Mouse (Mus musculus): ENCODE results near the gene P4ha3. TPM values are rescaled to one million over a fixed set of nuclear protein-coding genes. Genes with fewer than 3 reads are reported as not detected.

P4ha3 gene
- polyA plus RNA-seq, 1 experiment from 2014 or later: 5.1 TPM

- H3K9me3 ChIP-seq (ENCODE audit: control insufficient read depth, low read length): no peaks in the 10 kb centered on the region
- 85% methylated on average over 6 of the region's 6 CpGs for WGBS
- H3K9ac ChIP-seq (ENCODE audit: low read length): no peak overlapping the region
- no peaks in the 10 kb centered on the region for H3K4me1 ChIP-seq (ENCODE audit: control insufficient read depth, insufficient read depth, low read length)
- ATAC-seq (ENCODE audit: low FRiP score): no peak
- no peaks in the 10 kb centered on the region for H3K36me3 ChIP-seq (ENCODE audit: control insufficient read depth, insufficient read depth, low read length)
- no peak overlapping the region for H3K4me3 ChIP-seq (ENCODE audit: low read depth, low read length)
- no peak overlapping the region for H3K27ac ChIP-seq (ENCODE audit: low read depth, low read length)
- peak; percentile 66 for DNase-seq (ENCODE audit: low spot score, missing footprints)
- H3K4me2 ChIP-seq: no peak overlapping the region
- H3K27me3 ChIP-seq (ENCODE audit: control insufficient read depth, insufficient read depth, low read length): no peaks in the 10 kb centered on the region
These were observed 10.8 kb upstream of the P4ha3 start for GRCm38 (mm10) chr7:100274507-100274906.

- H3K36me3 ChIP-seq (ENCODE audit: control insufficient read depth, insufficient read depth, low read length): no peaks in the 10 kb centered on the region
- H3K9me3 ChIP-seq (ENCODE audit: control insufficient read depth, low read length): no peaks in the 10 kb centered on the region
- WGBS: 40% methylated on average over 2 of the region's 2 CpGs
- no peak overlapping the region for H3K9ac ChIP-seq (ENCODE audit: low read length)
- DNase-seq (ENCODE audit: low spot score, missing footprints) (peak; percentile 90), ATAC-seq (ENCODE audit: low FRiP score) (no peak)
- no peaks in the 10 kb centered on the region for H3K27me3 ChIP-seq (ENCODE audit: control insufficient read depth, insufficient read depth, low read length)
- no peak overlapping the region for H3K4me3 ChIP-seq (ENCODE audit: low read depth, low read length)
- no peak overlapping the region for H3K27ac ChIP-seq (ENCODE audit: low read depth, low read length)
- H3K4me1 ChIP-seq (ENCODE audit: control insufficient read depth, insufficient read depth, low read length): no peaks in the 10 kb centered on the region
- no peak overlapping the region for H3K4me2 ChIP-seq
These were observed 8.9 kb upstream of the P4ha3 start for GRCm38 (mm10) chr7:100276397-100276796.

DNA sequence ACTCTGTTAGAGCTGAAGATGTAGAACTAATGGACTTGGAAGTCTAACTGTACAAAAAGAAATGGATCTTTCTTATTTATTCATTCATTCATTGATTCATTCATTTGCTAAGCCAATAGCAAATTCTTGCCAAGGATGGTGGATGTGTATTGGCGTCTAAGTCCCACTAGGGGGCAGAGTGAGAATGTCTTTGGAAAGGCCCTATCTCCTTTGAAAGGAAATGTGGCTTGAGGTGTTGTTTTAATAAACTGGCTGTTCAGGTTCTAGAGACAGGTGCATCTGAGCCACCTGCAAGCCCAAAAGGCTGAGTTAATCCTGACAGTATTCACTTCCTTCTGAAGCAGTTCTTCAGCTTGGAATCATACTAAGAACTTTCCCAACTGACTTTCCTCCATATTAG lies 5.5 kb upstream of the P4ha3 start:
- no peaks in the 10 kb centered on the region for H3K36me3 ChIP-seq (ENCODE audit: control insufficient read depth, insufficient read depth, low read length)
- WGBS: 0% methylated on average over 1 of the region's 1 CpGs
- H3K27me3 ChIP-seq (ENCODE audit: control insufficient read depth, insufficient read depth, low read length): peaks cover 3% of the 10 kb centered on the region
- ATAC-seq (ENCODE audit: low FRiP score): no peak
- no peak overlapping the region for H3K4me3 ChIP-seq (ENCODE audit: low read depth, low read length)
- no peak overlapping the region for H3K9ac ChIP-seq (ENCODE audit: low read length)
- DNase-seq (ENCODE audit: low spot score, missing footprints): peak; percentile 89
- H3K27ac ChIP-seq (ENCODE audit: low read depth, low read length): no peak overlapping the region
- H3K9me3 ChIP-seq (ENCODE audit: control insufficient read depth, low read length): no peaks in the 10 kb centered on the region
- H3K4me2 ChIP-seq: no peak overlapping the region
- peaks cover 2% of the 10 kb centered on the region; the same call in 1 of the 2 replicates for H3K4me1 ChIP-seq (ENCODE audit: control insufficient read depth, insufficient read depth, low read length)

- Histone ChIP-seq H3K36me3 (ENCODE audit: control insufficient read depth, insufficient read depth, low read length) (no peaks in the 10 kb centered on the region), H3K4me1 (ENCODE audit: control insufficient read depth, insufficient read depth, low read length) (peaks cover 6% of the 10 kb centered on the region), H3K27ac (ENCODE audit: low read depth, low read length) (no peak overlapping the region), H3K4me2 (no peak overlapping the region), H3K4me3 (ENCODE audit: low read depth, low read length) (no peak overlapping the region), H3K9me3 (ENCODE audit: control insufficient read depth, low read length) (no peaks in the 10 kb centered on the region), H3K27me3 (ENCODE audit: control insufficient read depth, insufficient read depth, low read length) (peaks cover 12% of the 10 kb centered on the region), H3K9ac (ENCODE audit: low read length) (no peak overlapping the region)
- ATAC-seq (ENCODE audit: low FRiP score) (no peak), DNase-seq (ENCODE audit: low spot score, missing footprints) (peak; percentile 68)
- WGBS: 52% methylated on average over 3 of the region's 3 CpGs
These were observed 3.7 kb upstream of the P4ha3 start for GRCm38 (mm10) chr7:100281596-100281995.

DNA sequence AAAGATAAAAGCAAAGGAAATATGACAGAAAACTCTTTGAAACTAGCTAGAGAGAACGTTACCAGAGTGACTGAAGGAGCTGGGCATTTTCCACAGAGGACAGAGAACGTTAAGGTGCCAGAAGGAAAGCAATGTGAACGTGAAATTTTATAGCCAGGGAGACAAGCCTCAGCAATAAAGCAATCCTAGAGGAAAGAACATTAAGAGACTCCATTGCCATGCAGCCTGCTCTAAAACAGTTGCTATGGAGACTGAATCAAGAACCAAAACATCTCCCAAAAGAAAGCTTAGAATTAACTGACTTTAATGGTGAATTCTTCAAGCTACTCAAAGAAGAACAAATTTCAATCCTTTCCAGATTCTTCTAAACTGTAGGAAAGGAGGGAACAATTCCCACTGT lies 2.0 kb upstream of the P4ha3 start:
- Histone ChIP-seq H3K36me3 (ENCODE audit: control insufficient read depth, insufficient read depth, low read length) (no peaks in the 10 kb centered on the region), H3K9ac (ENCODE audit: low read length) (no peak overlapping the region), H3K27ac (ENCODE audit: low read depth, low read length) (no peak overlapping the region), H3K4me2 (no peak overlapping the region), H3K27me3 (ENCODE audit: control insufficient read depth, insufficient read depth, low read length) (peaks cover 12% of the 10 kb centered on the region), H3K9me3 (ENCODE audit: control insufficient read depth, low read length) (no peaks in the 10 kb centered on the region), H3K4me1 (ENCODE audit: control insufficient read depth, insufficient read depth, low read length) (peaks cover 7% of the 10 kb centered on the region), H3K4me3 (ENCODE audit: low read depth, low read length) (no peak overlapping the region)
- WGBS: 23% methylated on average over 3 of the region's 3 CpGs
- DNase-seq (ENCODE audit: low spot score, missing footprints): no peak
- no peak for ATAC-seq (ENCODE audit: low FRiP score)

- Histone ChIP-seq H3K4me1 (ENCODE audit: control insufficient read depth, insufficient read depth, low read length) (peaks cover 12% of the 10 kb centered on the region), H3K9me3 (ENCODE audit: control insufficient read depth, low read length) (no peaks in the 10 kb centered on the region), H3K9ac (ENCODE audit: low read length) (no peak overlapping the region), H3K4me2 (no peak overlapping the region), H3K27ac (ENCODE audit: low read depth, low read length) (peak overlapping the region; percentile 71), H3K4me3 (ENCODE audit: low read depth, low read length) (no peak overlapping the region), H3K27me3 (ENCODE audit: control insufficient read depth, insufficient read depth, low read length) (peaks cover 12% of the 10 kb centered on the region), H3K36me3 (ENCODE audit: control insufficient read depth, insufficient read depth, low read length) (no peaks in the 10 kb centered on the region)
- WGBS: 50% methylated on average over 7 of the region's 7 CpGs
- peak; percentile 91 for DNase-seq (ENCODE audit: low spot score, missing footprints)
- ATAC-seq (ENCODE audit: low FRiP score): peak; percentile 58; the same call in 1 of the 2 replicates
These were observed 2.6 kb downstream of the P4ha3 start for GRCm38 (mm10) chr7:100287748-100288578.

GRCm38 (mm10) chr7:100288622-100289021 lies 3.3 kb downstream of the P4ha3 start:
- Histone ChIP-seq H3K9ac (ENCODE audit: low read length) (no peak overlapping the region), H3K36me3 (ENCODE audit: control insufficient read depth, insufficient read depth, low read length) (no peaks in the 10 kb centered on the region), H3K4me1 (ENCODE audit: control insufficient read depth, insufficient read depth, low read length) (peaks cover 10% of the 10 kb centered on the region), H3K9me3 (ENCODE audit: control insufficient read depth, low read length) (no peaks in the 10 kb centered on the region), H3K27me3 (ENCODE audit: control insufficient read depth, insufficient read depth, low read length) (peaks cover 12% of the 10 kb centered on the region), H3K4me3 (ENCODE audit: low read depth, low read length) (no peak overlapping the region), H3K4me2 (no peak overlapping the region), H3K27ac (ENCODE audit: low read depth, low read length) (peak overlapping the region; percentile 71)
- ATAC-seq (ENCODE audit: low FRiP score): peak; percentile 9; the same call in 1 of the 2 replicates
- 44% methylated on average over 11 of the region's 11 CpGs for WGBS
- DNase-seq (ENCODE audit: low spot score, missing footprints): peak; percentile 88

DNA sequence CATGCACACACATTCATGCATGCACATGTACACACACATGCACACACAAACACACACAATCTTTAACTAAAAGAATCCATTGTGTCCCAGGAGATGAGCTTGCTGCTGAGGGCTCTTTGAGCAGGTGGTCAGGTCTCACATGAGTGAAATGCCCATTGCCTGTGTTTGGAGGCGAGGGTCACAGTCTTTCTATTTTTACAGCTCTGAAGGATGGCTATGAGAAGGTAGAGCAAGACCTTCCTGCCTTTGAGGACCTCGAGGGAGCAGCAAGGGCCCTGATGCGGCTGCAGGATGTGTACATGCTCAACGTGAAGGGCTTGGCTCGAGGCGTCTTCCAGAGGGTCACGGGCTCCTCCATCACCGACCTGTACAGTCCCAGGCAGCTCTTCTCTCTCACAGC lies 8.2 kb downstream of the P4ha3 start:
- no peak overlapping the region for H3K4me3 ChIP-seq (ENCODE audit: low read depth, low read length)
- H3K4me1 ChIP-seq (ENCODE audit: control insufficient read depth, insufficient read depth, low read length): 0 out of 2 replicates have a peak, but pooled peaks cover 2% of the 10 kb centered on the region
- H3K27me3 ChIP-seq (ENCODE audit: control insufficient read depth, insufficient read depth, low read length): no peaks in the 10 kb centered on the region
- H3K36me3 ChIP-seq (ENCODE audit: control insufficient read depth, insufficient read depth, low read length): no peaks in the 10 kb centered on the region
- WGBS: 86% methylated on average over 8 of the region's 8 CpGs
- ATAC-seq (ENCODE audit: low FRiP score): no peak
- H3K4me2 ChIP-seq: no peak overlapping the region
- no peak overlapping the region for H3K27ac ChIP-seq (ENCODE audit: low read depth, low read length)
- H3K9ac ChIP-seq (ENCODE audit: low read length): no peak overlapping the region
- DNase-seq (ENCODE audit: low spot score, missing footprints): no peak
- no peaks in the 10 kb centered on the region for H3K9me3 ChIP-seq (ENCODE audit: control insufficient read depth, low read length)

DNA sequence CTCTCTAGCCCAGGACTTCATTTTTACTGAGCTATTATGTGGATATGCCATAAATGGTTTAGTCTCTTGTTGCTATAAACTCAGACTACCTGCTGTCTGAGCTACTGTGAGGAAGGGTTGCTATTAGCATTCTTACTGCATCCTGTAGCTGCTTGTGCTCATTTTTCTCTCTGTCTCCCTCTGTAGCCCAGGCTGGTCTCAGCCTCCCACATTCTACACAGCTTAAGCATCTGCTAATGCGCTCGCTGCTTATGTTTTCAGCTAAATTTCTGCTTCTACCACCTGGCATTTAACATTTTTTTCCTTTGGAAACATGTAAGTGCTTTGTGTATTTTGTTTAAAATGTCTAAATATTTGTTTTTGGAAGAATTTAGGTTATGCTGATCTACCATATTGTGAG lies 10.4 kb downstream of the P4ha3 start:
- no peak for ATAC-seq (ENCODE audit: low FRiP score)
- Histone ChIP-seq H3K4me3 (ENCODE audit: low read depth, low read length) (no peak overlapping the region), H3K9ac (ENCODE audit: low read length) (no peak overlapping the region), H3K4me1 (ENCODE audit: control insufficient read depth, insufficient read depth, low read length) (no peaks in the 10 kb centered on the region), H3K27me3 (ENCODE audit: control insufficient read depth, insufficient read depth, low read length) (no peaks in the 10 kb centered on the region), H3K36me3 (ENCODE audit: control insufficient read depth, insufficient read depth, low read length) (no peaks in the 10 kb centered on the region), H3K9me3 (ENCODE audit: control insufficient read depth, low read length) (no peaks in the 10 kb centered on the region), H3K4me2 (no peak overlapping the region), H3K27ac (ENCODE audit: low read depth, low read length) (no peak overlapping the region)
- 98% methylated on average over 2 of the region's 2 CpGs for WGBS
- DNase-seq (ENCODE audit: low spot score, missing footprints): peak; percentile 12

Measured in midbrain, embryonic 11.5 days (tissue).